Mouse (Mus musculus) midbrain, embryonic 14.5 days (tissue): Measurements from ENCODE around the gene Slc32a1. TPM values are rescaled to one million over a fixed set of nuclear protein-coding genes. Genes with fewer than 3 reads are reported as not detected.

Source experiments
- ATAC-seq: fragments of 200-750 bp; cut with Nextera tagmentation; 2 replicates; pipeline ENCODE4 v1.8.0; 2017; ENCODE audit warnings: moderate number of reproducible peaks, moderate library complexity; ENCODE audit not compliant: low FRiP score, low TSS enrichment
- DNase-seq: peaks from one replicate; pipeline ENCODE4 v3.0.0-alpha.2; 2015
- H3K27ac ChIP-seq: fragments of 300-500 bp; sonication (generic); replicated peaks from 2 replicates; pipeline ENCODE4 v1.5.1; 2014; ENCODE audit warnings: mild to moderate bottlenecking, low read depth, low read length, moderate library complexity
- H3K27me3 ChIP-seq: fragments of 300-500 bp; sonication (generic); 2 replicates; pipeline ENCODE4 v1.6.1; 2014; ENCODE audit warnings: low read length, control low read depth, mixed read lengths; ENCODE audit not compliant: control insufficient read depth, insufficient read depth
- H3K36me3 ChIP-seq: fragments of 300-500 bp; sonication (generic); 2 replicates; pipeline ENCODE4 v1.6.1; 2014; ENCODE audit warnings: low read length, control low read depth; ENCODE audit not compliant: control insufficient read depth, insufficient read depth
- H3K4me1 ChIP-seq: fragments of 300-500 bp; sonication (generic); 2 replicates; pipeline ENCODE4 v1.6.1; 2014; ENCODE audit warnings: mild to moderate bottlenecking, antibody characterized with exemption, low read length, control low read depth; ENCODE audit not compliant: control insufficient read depth, insufficient read depth
- H3K4me2 ChIP-seq: fragments of 300-500 bp; sonication (generic); 2 replicates; pipeline ENCODE4 v1.6.1; 2014; ENCODE audit warnings: mild to moderate bottlenecking, low read length, moderate library complexity
- H3K4me3 ChIP-seq: fragments of 300-500 bp; sonication (generic); replicated peaks from 2 replicates; pipeline ENCODE4 v1.5.1; 2014; ENCODE audit warnings: low read depth, low read length
- H3K9ac ChIP-seq: fragments of 300-500 bp; sonication (generic); replicated peaks from 2 replicates; pipeline ENCODE4 v1.6.1; 2014; ENCODE audit warnings: mild to moderate bottlenecking, low read length, moderate library complexity
- H3K9me3 ChIP-seq: fragments of 300-500 bp; sonication (generic); 2 replicates; pipeline ENCODE4 v1.6.1; 2016; ENCODE audit warnings: low read length, control low read depth, mixed read lengths; ENCODE audit not compliant: control insufficient read depth
- WGBS: fragments of 180-500 bp; shearing (Covaris S2); extraction: QIAGEN DNeasy Blood & Tissue Kit; methylation state at CpG from one replicate; pipeline ENCODE4 v1.1.7; 2014; 5-methylcytosine and 5-hydroxymethylcytosine counted together
- polyA plus RNA-seq: library from polyadenylated mRNA; unstranded; fragments of >200 nt; fragmentation: Nextera tagmentation; extraction: Ambion mirVana; gene quantifications from 2 replicates; pipeline ENCODE4 v1.2.1, GENCODE M21; 2014

The Slc32a1 gene
- polyA plus RNA-seq, 1 experiment from 2014 or later: 7.6 TPM

DNA sequence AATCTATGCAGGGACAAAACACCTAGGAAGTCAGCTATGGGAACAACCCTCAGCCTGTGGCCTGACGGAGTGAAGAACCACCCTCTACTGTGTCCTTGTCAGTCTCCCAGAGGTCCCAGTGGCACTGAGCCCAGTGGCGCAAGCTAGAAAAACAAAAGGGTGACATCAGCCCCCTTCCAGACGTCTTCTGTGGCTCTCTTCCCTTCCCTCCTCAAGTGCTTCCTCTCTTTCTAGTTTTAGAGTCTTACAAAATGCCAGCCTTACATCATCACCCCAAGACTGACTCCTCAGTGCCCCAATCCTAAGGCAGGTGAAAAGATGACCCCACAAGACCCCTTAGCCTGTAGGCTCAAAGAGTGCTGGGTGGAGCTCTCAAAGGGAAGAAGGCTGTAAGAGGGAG is 20.1 kb upstream of the Slc32a1 start:
- DNase-seq (no peak), ATAC-seq (no peak)
- WGBS: 58% methylated on average over 3 of the region's 3 CpGs
- Histone ChIP-seq H3K27ac (no peak overlapping the region), H3K4me1 (peaks cover 21% of the 10 kb centered on the region), H3K4me2 (no peak overlapping the region), H3K36me3 (no peaks in the 10 kb centered on the region), H3K9ac (no peak overlapping the region), H3K27me3 (0 out of 2 replicates have a peak, but pooled peaks cover 2% of the 10 kb centered on the region), H3K9me3 (no peaks in the 10 kb centered on the region), H3K4me3 (no peak overlapping the region)

DNA sequence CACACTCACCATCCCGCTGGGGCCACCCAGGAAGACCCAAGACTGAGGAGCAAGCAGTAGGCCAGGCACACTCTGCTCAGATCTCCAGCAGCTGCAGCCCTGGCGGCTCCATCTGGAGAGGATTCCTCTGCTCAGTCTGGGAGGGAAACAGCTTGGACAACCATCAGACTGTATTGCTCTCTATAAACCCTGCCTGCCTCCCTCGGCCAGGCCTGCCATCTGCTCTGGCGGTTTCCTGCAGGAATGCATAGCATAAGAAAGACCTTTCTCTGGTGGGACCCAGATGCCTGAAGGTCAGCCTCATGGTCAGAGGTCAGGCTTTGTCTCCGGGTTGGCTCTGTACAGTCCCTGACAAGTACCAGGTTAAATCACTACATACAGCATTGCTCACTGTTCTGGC is 19.3 kb upstream of the Slc32a1 start:
- Histone ChIP-seq H3K27ac (0 out of 2 replicates have a peak overlapping the region, but pooled peaks have one; percentile 5), H3K4me2 (no peak overlapping the region), H3K4me1 (peaks cover 24% of the 10 kb centered on the region), H3K9ac (no peak overlapping the region), H3K27me3 (0 out of 2 replicates have a peak, but pooled peaks cover 2% of the 10 kb centered on the region), H3K36me3 (no peaks in the 10 kb centered on the region), H3K4me3 (no peak overlapping the region), H3K9me3 (no peaks in the 10 kb centered on the region)
- 48% methylated on average over 5 of the region's 5 CpGs for WGBS
- ATAC-seq (no peak), DNase-seq (no peak)

DNA sequence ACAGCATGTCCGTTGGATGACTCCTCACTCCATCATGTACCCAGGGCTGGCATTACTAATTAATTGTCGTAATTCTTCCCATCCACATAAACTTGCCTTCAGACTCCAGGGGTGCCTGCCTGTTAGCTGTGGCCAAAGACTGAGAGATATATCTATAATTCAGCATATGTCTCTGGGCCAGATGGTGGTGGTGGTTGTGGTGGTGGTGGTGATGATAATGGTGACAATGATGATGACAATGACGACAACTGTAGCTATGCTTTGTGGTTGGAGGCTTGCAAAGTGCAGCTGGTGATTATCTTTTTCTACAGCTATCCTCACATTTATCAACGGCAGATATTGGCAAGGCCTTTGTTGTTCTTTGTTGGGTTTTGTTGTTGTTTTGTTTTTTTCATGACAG is 17.2 kb upstream of the Slc32a1 start:
- no peak for DNase-seq
- Histone ChIP-seq H3K27me3 (0 out of 2 replicates have a peak, but pooled peaks cover 2% of the 10 kb centered on the region), H3K4me3 (no peak overlapping the region), H3K36me3 (no peaks in the 10 kb centered on the region), H3K9ac (no peak overlapping the region), H3K27ac (no peak overlapping the region), H3K4me1 (peaks cover 24% of the 10 kb centered on the region), H3K4me2 (no peak overlapping the region), H3K9me3 (no peaks in the 10 kb centered on the region)
- 84% methylated on average over 4 of the region's 4 CpGs for WGBS
- ATAC-seq: no peak

GRCm38 (mm10) chr2:158595103-158595502 is 15.5 kb upstream of the Slc32a1 start:
- ATAC-seq (peak; percentile 71; the same call in 1 of the 2 replicates), DNase-seq (peak; percentile 73)
- H3K27ac ChIP-seq: peak overlapping the region; percentile 76
- no peaks in the 10 kb centered on the region for H3K36me3 ChIP-seq
- WGBS: 0% methylated on average over 12 of the region's 12 CpGs
- peaks cover 17% of the 10 kb centered on the region for H3K4me1 ChIP-seq
- 0 out of 2 replicates have a peak overlapping the region, but pooled peaks have one; percentile 3 for H3K4me3 ChIP-seq
- 0 out of 2 replicates have a peak, but pooled peaks cover 2% of the 10 kb centered on the region for H3K27me3 ChIP-seq
- peak overlapping the region; percentile 43 for H3K4me2 ChIP-seq
- H3K9me3 ChIP-seq: no peaks in the 10 kb centered on the region
- no peak overlapping the region; the same call in 1 of the 2 replicates for H3K9ac ChIP-seq

- DNase-seq: peak; percentile 54
- 7% methylated on average over 7 of the region's 7 CpGs for WGBS
Observed at GRCm38 (mm10) chr2:158595577-158595976, 15.0 kb upstream of the Slc32a1 start.

DNA sequence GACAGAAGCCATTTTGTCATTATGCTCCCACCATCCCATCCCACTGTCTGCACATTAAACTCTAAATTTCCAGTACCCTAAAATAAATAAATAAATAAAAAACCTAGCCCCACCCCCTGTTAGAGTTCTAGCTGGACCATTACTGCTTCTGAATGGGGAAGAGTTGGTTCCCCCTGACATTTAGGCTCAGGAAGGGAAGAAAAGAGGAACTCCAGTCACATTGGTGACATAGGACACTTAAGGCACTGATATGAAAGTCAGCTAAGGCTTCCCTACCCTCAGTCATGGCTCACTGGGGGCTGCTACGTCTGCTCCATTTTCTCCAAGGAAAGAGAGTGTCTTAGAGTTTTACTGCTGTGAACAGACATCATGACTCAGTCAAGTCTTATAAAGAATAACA is 13.8 kb upstream of the Slc32a1 start:
- ATAC-seq: no peak
- 72% methylated on average over 1 of the region's 1 CpGs for WGBS

More at GRCm38 (mm10) chr2:158595577-158595976, 15.0 kb upstream of the Slc32a1 start:
- no peak for ATAC-seq
- Histone ChIP-seq H3K4me3 (0 out of 2 replicates have a peak overlapping the region, but pooled peaks have one; percentile 3), H3K36me3 (no peaks in the 10 kb centered on the region), H3K9me3 (no peaks in the 10 kb centered on the region), H3K4me2 (peak overlapping the region; percentile 43), H3K4me1 (peaks cover 17% of the 10 kb centered on the region), H3K27me3 (no peaks in the 10 kb centered on the region), H3K9ac (no peak overlapping the region; the same call in 1 of the 2 replicates), H3K27ac (peak overlapping the region; percentile 76)

GRCm38 (mm10) chr2:158600517-158600916 is 10.1 kb upstream of the Slc32a1 start:
- WGBS: 34% methylated on average over 3 of the region's 3 CpGs
- H3K9ac ChIP-seq: no peak overlapping the region
- no peak for DNase-seq

More for the DNA sequence above, 13.8 kb upstream of the Slc32a1 start:
- Histone ChIP-seq H3K4me1 (peaks cover 17% of the 10 kb centered on the region), H3K4me2 (no peak overlapping the region), H3K27ac (no peak overlapping the region), H3K36me3 (no peaks in the 10 kb centered on the region), H3K9me3 (no peaks in the 10 kb centered on the region), H3K9ac (no peak overlapping the region), H3K4me3 (no peak overlapping the region), H3K27me3 (no peaks in the 10 kb centered on the region)
- no peak for DNase-seq

GRCm38 (mm10) chr2:158601326-158601725 is 9.2 kb upstream of the Slc32a1 start:
- H3K27ac ChIP-seq: no peak overlapping the region
- DNase-seq: no peak
- H3K9me3 ChIP-seq: no peaks in the 10 kb centered on the region
- no peak overlapping the region for H3K4me3 ChIP-seq
- WGBS: 92% methylated on average over 1 of the region's 1 CpGs
- ATAC-seq: no peak
- no peak overlapping the region for H3K4me2 ChIP-seq
- H3K9ac ChIP-seq: no peak overlapping the region
- H3K27me3 ChIP-seq: peaks cover 3% of the 10 kb centered on the region; the same call in 1 of the 2 replicates
- 0 out of 2 replicates have a peak, but pooled peaks cover 15% of the 10 kb centered on the region for H3K4me1 ChIP-seq
- no peaks in the 10 kb centered on the region for H3K36me3 ChIP-seq

More at GRCm38 (mm10) chr2:158600517-158600916, 10.1 kb upstream of the Slc32a1 start:
- Histone ChIP-seq H3K27ac (no peak overlapping the region), H3K4me3 (no peak overlapping the region), H3K4me2 (no peak overlapping the region), H3K36me3 (no peaks in the 10 kb centered on the region), H3K9me3 (no peaks in the 10 kb centered on the region), H3K27me3 (peaks cover 3% of the 10 kb centered on the region; the same call in 1 of the 2 replicates), H3K4me1 (peaks cover 18% of the 10 kb centered on the region)
- no peak for ATAC-seq

- Histone ChIP-seq H3K36me3 (no peaks in the 10 kb centered on the region), H3K4me1 (0 out of 2 replicates have a peak, but pooled peaks cover 18% of the 10 kb centered on the region), H3K27me3 (peaks cover 6% of the 10 kb centered on the region), H3K27ac (peak overlapping the region; percentile 71), H3K4me3 (peak overlapping the region; percentile 13; the same call in 1 of the 2 replicates), H3K9ac (no peak overlapping the region; the same call in 1 of the 2 replicates), H3K4me2 (peak overlapping the region; percentile 41), H3K9me3 (no peaks in the 10 kb centered on the region)
- DNase-seq: peak; percentile 57
- 17% methylated on average over 15 of the region's 15 CpGs for WGBS
- ATAC-seq: no peak
Observed at GRCm38 (mm10) chr2:158602663-158603062, 7.9 kb upstream of the Slc32a1 start.
